Mouse (Mus musculus) liver, embryonic 14.5 days (tissue): ENCODE measurements around the gene Spg7.

ENCODE experiments used
- CTCF ChIP-seq: IDR thresholded peaks from 2 replicates; pipeline ENCODE4 v1.5.1; 2016; ENCODE audit warnings: antibody characterized with exemption, low read depth, control low read depth
- EP300 ChIP-seq: IDR thresholded peaks from 2 replicates; pipeline ENCODE4 v1.6.1; 2016; ENCODE audit warnings: antibody characterized with exemption, low read depth

DNA sequence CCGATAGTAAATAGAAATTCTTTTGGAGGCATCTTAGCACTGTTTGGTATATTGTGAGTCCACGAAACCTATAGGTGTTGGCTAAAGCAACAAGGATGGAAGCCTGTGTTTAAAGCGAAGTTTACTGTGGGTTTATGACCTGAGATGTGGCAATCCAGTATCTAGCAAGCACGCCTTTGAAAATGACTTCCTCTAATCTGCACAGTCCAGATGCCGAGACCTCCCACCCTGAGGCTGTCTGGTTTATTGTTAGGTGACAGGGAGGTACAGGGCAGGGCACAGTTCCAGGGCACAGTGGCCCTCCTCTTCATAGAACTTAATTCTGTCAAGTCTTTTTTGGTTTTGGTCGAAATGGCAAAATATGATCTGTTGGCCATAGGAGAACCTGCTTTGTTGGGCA is 14.5 kb downstream of the Spg7 start:
- TF ChIP-seq CTCF (no peak), EP300 (no peak)
